Mouse (Mus musculus): ENCODE measurements around the gene Fbxo11.
"Not testable (repeated sequence)": the region's sequence is repeated elsewhere in the genome, so short reads cannot be mapped to it uniquely, and the experiment has no call there.

Gene Fbxo11

GRCm38 (mm10) chr17:88067202-88067901 is 2.3 kb upstream of the Fbxo11 start:
- no peak for DNase-seq (ENCODE audit: low spot score)

DNA sequence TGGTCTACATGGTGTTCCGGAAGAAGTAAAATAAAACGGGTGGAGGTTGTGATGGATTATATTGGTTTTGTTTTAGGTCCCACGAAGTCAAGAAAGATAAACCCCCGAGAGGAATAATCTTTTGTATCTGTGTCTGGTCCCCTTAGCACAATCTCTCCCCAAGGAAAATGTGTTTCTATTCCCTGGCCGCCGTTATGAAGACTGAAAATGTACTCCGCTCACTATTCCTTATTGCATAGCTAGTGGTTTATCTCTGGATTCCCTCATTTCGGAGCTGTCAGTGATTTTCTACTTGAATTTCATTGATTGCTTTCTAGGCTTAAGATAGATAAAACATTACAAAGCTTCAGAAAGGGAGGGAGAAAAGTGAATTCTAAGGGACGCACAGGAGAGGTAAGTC is 1.7 kb upstream of the Fbxo11 start:
- no peak for DNase-seq (ENCODE audit: low spot score)

- DNase-seq (ENCODE audit: low spot score) = peak; percentile 93
Measured at GRCm38 (mm10) chr17:88065801-88066646, 933 bp upstream of the Fbxo11 start.

GRCm38 (mm10) chr17:88064347-88065030 is 602 bp downstream of the Fbxo11 start:
- DNase-seq (ENCODE audit: low spot score) = peak; percentile 65

DNA sequence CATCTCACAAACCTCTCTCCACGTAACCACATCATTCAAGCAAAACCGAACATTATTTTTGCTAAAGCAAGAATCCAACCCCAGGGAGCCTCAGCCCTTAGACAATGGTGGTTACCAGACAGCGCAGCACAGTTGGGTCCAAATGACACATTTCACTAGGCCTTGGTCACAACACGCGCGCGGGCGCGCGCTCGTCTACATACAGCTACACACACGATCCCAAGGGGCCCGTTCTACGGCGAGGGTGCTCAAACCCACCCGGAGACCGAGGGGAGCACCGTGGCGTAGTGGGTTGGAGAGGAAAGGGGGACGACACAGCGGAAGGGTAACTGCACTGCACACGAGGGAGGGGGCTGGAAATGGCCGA is 1.1 kb downstream of the Fbxo11 start:
- DNase-seq (ENCODE audit: low spot score) = peak; percentile 69

GRCm38 (mm10) chr17:88062860-88063580 is 2.1 kb downstream of the Fbxo11 start:
- no peak for DNase-seq (ENCODE audit: low spot score)

GRCm38 (mm10) chr17:88061942-88062341 is 3.1 kb downstream of the Fbxo11 start:
- DNase-seq (ENCODE audit: low spot score) = no peak

DNA sequence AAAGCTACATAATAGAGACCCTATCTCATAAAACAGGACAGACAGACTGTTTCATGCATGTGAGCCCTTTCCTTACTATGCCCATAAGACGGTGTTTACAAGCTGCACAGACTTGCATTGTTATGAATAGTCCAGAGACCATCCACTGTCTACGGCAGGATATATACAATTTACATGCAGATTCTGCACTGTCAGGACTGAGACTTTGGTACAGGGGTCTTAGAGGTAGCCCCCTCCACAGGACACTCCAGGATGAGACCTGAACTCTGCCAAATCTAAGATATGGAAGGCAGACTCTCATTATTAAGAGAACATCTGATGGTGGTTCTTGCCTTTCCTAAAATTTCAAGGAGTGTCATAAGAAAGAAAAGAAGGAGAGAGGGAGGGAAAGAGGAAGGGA is 6.8 kb downstream of the Fbxo11 start:
- no peak for DNase-seq (ENCODE audit: low spot score)

DNA sequence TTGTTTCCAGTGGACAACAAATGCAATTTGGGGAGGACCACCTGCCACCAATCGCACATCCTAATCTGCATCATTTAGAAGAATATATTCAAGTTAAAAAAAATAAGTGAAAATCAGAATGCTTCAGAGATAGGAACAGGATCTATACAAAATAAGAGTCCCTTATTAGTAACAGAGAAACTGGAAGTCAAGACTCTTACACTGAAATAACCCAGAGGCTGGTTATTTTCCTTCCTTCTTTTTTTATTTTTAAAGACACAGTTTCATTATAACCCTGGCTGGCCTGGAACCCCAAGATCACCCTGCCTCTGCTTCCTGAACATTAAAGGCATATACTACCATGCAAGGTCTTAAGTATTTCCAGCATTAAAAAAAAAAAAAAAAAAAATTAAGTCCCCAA is 7.2 kb downstream of the Fbxo11 start:
- no peak for DNase-seq (ENCODE audit: low spot score)

- DNase-seq (ENCODE audit: low spot score) = no peak
Measured at GRCm38 (mm10) chr17:88051679-88052078, 13.4 kb downstream of the Fbxo11 start.

DNA sequence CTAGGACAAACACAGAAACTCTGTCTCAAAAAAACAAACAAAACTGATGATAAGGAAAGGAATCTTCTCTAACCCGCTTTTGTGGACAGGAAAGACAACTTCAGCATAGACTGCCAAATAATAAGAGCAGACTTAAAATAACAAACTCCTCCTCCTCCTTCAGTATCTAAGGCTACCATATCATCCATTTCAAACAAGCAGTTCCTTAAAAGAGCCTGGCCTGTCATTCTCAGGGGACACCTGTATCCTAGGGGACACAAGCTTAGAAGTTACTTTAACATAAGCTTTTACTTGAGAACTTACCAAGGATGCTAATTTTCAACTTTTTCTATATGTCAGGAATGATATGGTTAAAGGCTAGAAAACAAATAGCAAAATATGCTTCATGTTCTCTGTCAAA is 14.2 kb downstream of the Fbxo11 start:
- no peak for DNase-seq (ENCODE audit: low spot score)

GRCm38 (mm10) chr17:88050318-88050717 is 14.8 kb downstream of the Fbxo11 start:
- no peak for DNase-seq (ENCODE audit: low spot score)

DNA sequence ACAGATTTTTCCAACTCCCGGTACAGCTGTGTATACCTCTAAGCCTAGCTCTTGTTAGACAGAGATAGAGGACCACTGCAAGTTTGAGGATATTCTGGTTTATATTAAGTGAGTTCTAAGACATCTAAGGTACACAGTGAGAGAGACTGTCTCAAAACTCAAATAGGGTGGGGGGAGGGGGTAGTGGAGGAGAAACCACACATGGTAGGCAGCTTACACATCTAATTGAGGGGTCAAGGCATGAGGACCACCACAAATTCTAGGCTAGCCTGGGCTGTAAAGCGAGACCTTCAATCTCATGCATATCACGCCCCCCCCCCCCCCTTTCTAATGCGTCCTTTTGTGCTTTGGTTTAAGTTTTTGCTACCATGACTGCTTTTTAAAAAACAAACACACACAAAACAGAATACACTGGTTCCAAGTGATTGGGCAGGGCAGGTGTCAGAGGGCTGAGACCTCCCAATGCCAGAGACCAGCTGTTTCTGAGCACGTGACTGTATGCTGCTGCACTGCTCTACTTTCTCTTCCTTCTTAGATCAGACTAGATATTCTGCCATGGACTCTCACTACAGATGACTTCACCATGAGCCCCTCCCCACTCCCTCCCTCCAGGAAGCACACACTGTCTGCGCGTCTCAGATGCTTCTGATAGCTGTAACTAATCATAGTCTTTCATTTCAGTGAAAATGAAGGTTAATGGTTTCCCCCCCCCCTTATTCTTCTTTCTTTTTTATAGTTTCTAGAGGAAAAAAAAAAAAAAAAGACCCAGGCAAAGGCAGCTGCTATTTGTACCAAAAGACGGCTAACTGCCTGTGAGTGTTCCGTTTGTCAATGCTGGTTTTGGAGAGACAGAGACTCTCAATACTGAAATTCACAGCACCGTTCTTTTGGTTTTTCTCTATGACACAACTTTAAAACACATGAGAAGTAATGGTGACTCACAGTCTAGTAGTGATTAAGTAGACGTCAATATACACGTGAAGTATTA is 22.7 kb downstream of the Fbxo11 start:
- DNase-seq (ENCODE audit: low spot score) = no peak

DNA sequence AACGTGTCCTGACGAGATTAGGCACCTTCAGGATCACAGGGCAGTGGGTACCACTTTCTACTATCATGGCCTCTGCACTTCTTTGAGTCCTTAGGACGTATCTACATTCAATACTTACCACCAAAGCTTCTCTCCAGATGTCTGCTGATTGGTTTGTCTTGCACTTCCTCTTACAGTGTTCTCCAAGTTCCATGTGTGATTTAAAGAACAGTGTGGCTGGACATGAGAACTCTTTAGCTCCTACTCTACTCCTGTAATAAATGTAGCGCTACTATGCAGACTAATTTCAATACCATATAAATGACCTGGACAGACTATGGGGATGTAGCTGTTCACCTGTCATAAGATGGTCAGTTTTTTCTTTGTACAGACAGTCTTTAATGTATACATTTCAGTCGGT is 24.3 kb downstream of the Fbxo11 start:
- DNase-seq (ENCODE audit: low spot score) = no peak

- DNase-seq (ENCODE audit: low spot score) = no peak
Measured at GRCm38 (mm10) chr17:88034418-88034817, 30.7 kb downstream of the Fbxo11 start.

DNA sequence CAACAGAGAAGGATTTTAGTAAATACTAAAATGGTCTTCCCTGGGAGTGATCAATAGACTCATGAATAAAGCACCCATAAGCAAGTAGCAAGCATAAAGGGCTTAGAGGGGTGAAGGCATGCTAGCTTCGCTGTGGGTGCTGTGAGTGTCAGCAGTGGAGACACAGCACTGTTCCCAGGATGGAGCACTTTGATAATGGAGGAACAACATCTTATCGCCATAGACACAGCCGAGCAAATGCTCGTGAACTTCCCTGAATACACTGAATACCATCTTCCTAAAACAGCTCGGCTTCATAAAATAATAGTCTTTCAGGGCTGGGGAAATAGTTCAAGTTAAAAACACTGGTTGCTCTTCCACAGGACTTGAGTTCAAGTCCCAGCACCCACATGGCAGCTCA is 33.3 kb downstream of the Fbxo11 start:
- no peak for DNase-seq (ENCODE audit: low spot score)

- no peak for DNase-seq (ENCODE audit: low spot score)
Measured at GRCm38 (mm10) chr17:88029194-88029970, 35.7 kb downstream of the Fbxo11 start.

DNA sequence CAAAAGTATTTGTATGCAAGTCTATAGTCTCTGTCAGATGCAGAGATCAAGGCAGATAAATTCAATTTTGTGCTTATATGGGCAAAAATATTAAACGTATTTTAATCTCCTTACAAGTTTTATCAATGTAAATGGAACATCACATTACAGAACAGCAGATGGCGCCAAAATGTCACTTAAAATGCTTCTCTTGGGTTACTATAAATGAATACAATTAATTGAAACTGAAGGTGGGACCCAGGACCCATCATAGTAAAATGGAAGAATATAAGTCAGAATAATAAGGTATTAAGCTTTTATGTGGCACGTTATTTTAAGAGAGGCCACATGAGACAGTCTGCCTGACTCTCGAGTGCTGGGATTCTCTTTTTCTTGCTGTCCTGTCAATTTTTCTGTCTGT is 39.9 kb downstream of the Fbxo11 start:
- DNase-seq (ENCODE audit: low spot score) = no peak

- DNase-seq (ENCODE audit: low spot score) = no peak
Measured at GRCm38 (mm10) chr17:88023924-88024323, 41.2 kb downstream of the Fbxo11 start.

- not testable (repeated sequence) for DNase-seq (ENCODE audit: low spot score)
Measured at GRCm38 (mm10) chr17:88016027-88016426, 49.1 kb downstream of the Fbxo11 start.
